Mouse (Mus musculus): Measurements from ENCODE around the gene Cntnap2. TPM values are rescaled to one million over a fixed set of nuclear protein-coding genes. Genes with fewer than 3 reads are reported as not detected.
"Not testable (repeated sequence)": the region's sequence is repeated elsewhere in the genome, so short reads cannot be mapped to it uniquely, and the experiment has no call there.

Cntnap2 gene
- polyA plus RNA-seq, 1 experiment from 2014 or later: 0.79 TPM

- Histone ChIP-seq H3K4me2 (no peak overlapping the region), H3K27ac (ENCODE audit: low read depth, low read length) (no peak overlapping the region), H3K4me3 (ENCODE audit: low read depth, low read length) (no peak overlapping the region), H3K9ac (ENCODE audit: low read depth, low read length) (no peak overlapping the region), H3K9me3 (replicated peaks; ENCODE audit: control insufficient read depth, low read length) (no peaks in the 10 kb centered on the region), H3K4me1 (ENCODE audit: control insufficient read depth, insufficient read depth, low read length) (no peaks in the 10 kb centered on the region), H3K36me3 (ENCODE audit: control insufficient read depth, insufficient read depth, low read length) (no peaks in the 10 kb centered on the region), H3K27me3 (ENCODE audit: control insufficient read depth, insufficient read depth, low read length) (no peaks in the 10 kb centered on the region)
- ATAC-seq (replicated peaks; ENCODE audit: insufficient number of reproducible peaks, low FRiP score, low TSS enrichment): no peak
These were observed 2155.6 kb downstream of the Cntnap2 start for GRCm38 (mm10) chr6:47214731-47215130.

GRCm38 (mm10) chr6:47223578-47223977 is 2164.4 kb downstream of the Cntnap2 start:
- 76% methylated on average over 1 of the region's 1 CpGs for WGBS (ENCODE audit: insufficient replicate concordance)
- H3K27ac ChIP-seq (ENCODE audit: low read depth, low read length); H3K9ac ChIP-seq (ENCODE audit: low read depth, low read length); H3K4me2 ChIP-seq; H3K9me3 ChIP-seq (replicated peaks; ENCODE audit: control insufficient read depth, low read length); ATAC-seq (replicated peaks; ENCODE audit: insufficient number of reproducible peaks, low FRiP score, low TSS enrichment); H3K36me3 ChIP-seq (ENCODE audit: control insufficient read depth, insufficient read depth, low read length); H3K4me3 ChIP-seq (ENCODE audit: low read depth, low read length); H3K4me1 ChIP-seq (ENCODE audit: control insufficient read depth, insufficient read depth, low read length); H3K27me3 ChIP-seq (ENCODE audit: control insufficient read depth, insufficient read depth, low read length): not testable (repeated sequence)

GRCm38 (mm10) chr6:47225391-47225790 is 2166.2 kb downstream of the Cntnap2 start:
- not testable (repeated sequence) for H3K4me1 ChIP-seq (ENCODE audit: control insufficient read depth, insufficient read depth, low read length); H3K9ac ChIP-seq (ENCODE audit: low read depth, low read length); H3K9me3 ChIP-seq (replicated peaks; ENCODE audit: control insufficient read depth, low read length); H3K4me2 ChIP-seq; H3K36me3 ChIP-seq (ENCODE audit: control insufficient read depth, insufficient read depth, low read length); H3K27me3 ChIP-seq (ENCODE audit: control insufficient read depth, insufficient read depth, low read length); H3K4me3 ChIP-seq (ENCODE audit: low read depth, low read length); H3K27ac ChIP-seq (ENCODE audit: low read depth, low read length); ATAC-seq (replicated peaks; ENCODE audit: insufficient number of reproducible peaks, low FRiP score, low TSS enrichment)
- WGBS (ENCODE audit: insufficient replicate concordance): 78% methylated on average over 3 of the region's 3 CpGs

GRCm38 (mm10) chr6:47227601-47228000 is 2168.4 kb downstream of the Cntnap2 start:
- Histone ChIP-seq H3K27me3 (ENCODE audit: control insufficient read depth, insufficient read depth, low read length) (no peaks in the 10 kb centered on the region), H3K4me3 (ENCODE audit: low read depth, low read length) (no peak overlapping the region), H3K27ac (ENCODE audit: low read depth, low read length) (no peak overlapping the region), H3K9me3 (replicated peaks; ENCODE audit: control insufficient read depth, low read length) (no peaks in the 10 kb centered on the region), H3K4me2 (no peak overlapping the region), H3K4me1 (ENCODE audit: control insufficient read depth, insufficient read depth, low read length) (no peaks in the 10 kb centered on the region), H3K9ac (ENCODE audit: low read depth, low read length) (no peak overlapping the region), H3K36me3 (ENCODE audit: control insufficient read depth, insufficient read depth, low read length) (no peaks in the 10 kb centered on the region)
- 53% methylated on average over 3 of the region's 3 CpGs for WGBS (ENCODE audit: insufficient replicate concordance)
- ATAC-seq (replicated peaks; ENCODE audit: insufficient number of reproducible peaks, low FRiP score, low TSS enrichment): no peak

- Histone ChIP-seq H3K27me3 (ENCODE audit: control insufficient read depth, insufficient read depth, low read length) (no peaks in the 10 kb centered on the region), H3K9ac (ENCODE audit: low read depth, low read length) (no peak overlapping the region), H3K36me3 (ENCODE audit: control insufficient read depth, insufficient read depth, low read length) (no peaks in the 10 kb centered on the region), H3K27ac (ENCODE audit: low read depth, low read length) (no peak overlapping the region), H3K4me3 (ENCODE audit: low read depth, low read length) (no peak overlapping the region), H3K9me3 (replicated peaks; ENCODE audit: control insufficient read depth, low read length) (no peaks in the 10 kb centered on the region), H3K4me2 (no peak overlapping the region), H3K4me1 (ENCODE audit: control insufficient read depth, insufficient read depth, low read length) (no peaks in the 10 kb centered on the region)
- ATAC-seq (replicated peaks; ENCODE audit: insufficient number of reproducible peaks, low FRiP score, low TSS enrichment): no peak
- 47% methylated on average over 7 of the region's 7 CpGs for WGBS (ENCODE audit: insufficient replicate concordance)
These were observed 2169.6 kb downstream of the Cntnap2 start for GRCm38 (mm10) chr6:47228676-47229317.

GRCm38 (mm10) chr6:47231513-47231912 is 2172.4 kb downstream of the Cntnap2 start:
- H3K4me2 ChIP-seq: no peak overlapping the region
- H3K27me3 ChIP-seq (ENCODE audit: control insufficient read depth, insufficient read depth, low read length): no peaks in the 10 kb centered on the region
- ATAC-seq (replicated peaks; ENCODE audit: insufficient number of reproducible peaks, low FRiP score, low TSS enrichment): no peak
- no peaks in the 10 kb centered on the region for H3K4me1 ChIP-seq (ENCODE audit: control insufficient read depth, insufficient read depth, low read length)
- H3K27ac ChIP-seq (ENCODE audit: low read depth, low read length): no peak overlapping the region
- no peaks in the 10 kb centered on the region for H3K9me3 ChIP-seq (replicated peaks; ENCODE audit: control insufficient read depth, low read length)
- WGBS (ENCODE audit: insufficient replicate concordance): 67% methylated on average over 6 of the region's 6 CpGs
- no peaks in the 10 kb centered on the region for H3K36me3 ChIP-seq (ENCODE audit: control insufficient read depth, insufficient read depth, low read length)
- H3K9ac ChIP-seq (ENCODE audit: low read depth, low read length): no peak overlapping the region
- H3K4me3 ChIP-seq (ENCODE audit: low read depth, low read length): no peak overlapping the region

GRCm38 (mm10) chr6:47239376-47239921 is 2180.3 kb downstream of the Cntnap2 start:
- Histone ChIP-seq H3K9ac (ENCODE audit: low read depth, low read length) (no peak overlapping the region), H3K27me3 (ENCODE audit: control insufficient read depth, insufficient read depth, low read length) (no peaks in the 10 kb centered on the region), H3K27ac (ENCODE audit: low read depth, low read length) (no peak overlapping the region), H3K4me1 (ENCODE audit: control insufficient read depth, insufficient read depth, low read length) (0 out of 2 replicates have a peak, but pooled peaks cover 3% of the 10 kb centered on the region), H3K9me3 (replicated peaks; ENCODE audit: control insufficient read depth, low read length) (no peaks in the 10 kb centered on the region), H3K4me3 (ENCODE audit: low read depth, low read length) (no peak overlapping the region), H3K36me3 (ENCODE audit: control insufficient read depth, insufficient read depth, low read length) (no peaks in the 10 kb centered on the region), H3K4me2 (no peak overlapping the region)
- 43% methylated on average over 3 of the region's 3 CpGs for WGBS (ENCODE audit: insufficient replicate concordance)
- no peak for ATAC-seq (replicated peaks; ENCODE audit: insufficient number of reproducible peaks, low FRiP score, low TSS enrichment)

- H3K9ac ChIP-seq (ENCODE audit: low read depth, low read length): no peak overlapping the region
- H3K4me1 ChIP-seq (ENCODE audit: control insufficient read depth, insufficient read depth, low read length): 0 out of 2 replicates have a peak, but pooled peaks cover 4% of the 10 kb centered on the region
- no peak overlapping the region for H3K4me2 ChIP-seq
- H3K36me3 ChIP-seq (ENCODE audit: control insufficient read depth, insufficient read depth, low read length): no peaks in the 10 kb centered on the region
- no peak overlapping the region for H3K27ac ChIP-seq (ENCODE audit: low read depth, low read length)
- no peak for ATAC-seq (replicated peaks; ENCODE audit: insufficient number of reproducible peaks, low FRiP score, low TSS enrichment)
- no peaks in the 10 kb centered on the region for H3K27me3 ChIP-seq (ENCODE audit: control insufficient read depth, insufficient read depth, low read length)
- H3K4me3 ChIP-seq (ENCODE audit: low read depth, low read length): no peak overlapping the region
- no peaks in the 10 kb centered on the region for H3K9me3 ChIP-seq (replicated peaks; ENCODE audit: control insufficient read depth, low read length)
These were observed 2182.2 kb downstream of the Cntnap2 start for GRCm38 (mm10) chr6:47241379-47241778.

Data from heart, embryonic 11.5 days (tissue).